Mouse (Mus musculus) heart, postnatal 0 days (tissue): ENCODE measurements around the gene Tnp2. TPM values are rescaled to one million over a fixed set of nuclear protein-coding genes. Genes with fewer than 3 reads are reported as not detected.

Experiments
- ATAC-seq: fragments of 200-750 bp; cut with Nextera tagmentation; 2 replicates; pipeline ENCODE4 v1.8.0; 2017; ENCODE audit warnings: low read depth, moderate number of reproducible peaks, moderate library complexity; ENCODE audit not compliant: insufficient read depth
- DNase-seq: peaks from one replicate; pipeline ENCODE4 v3.0.0-alpha.2; 2016; ENCODE audit warnings: low spot score
- H3K27ac ChIP-seq: fragments of 300-500 bp; sonication (generic); 2 replicates; pipeline ENCODE4 v1.5.1; 2014; ENCODE audit warnings: low read depth, mild to moderate bottlenecking
- H3K27me3 ChIP-seq: fragments of 300-500 bp; sonication (generic); 2 replicates; pipeline ENCODE4 v1.6.1; 2014; ENCODE audit warnings: low read length, mixed read lengths; ENCODE audit not compliant: control insufficient read depth, insufficient read depth
- H3K36me3 ChIP-seq: fragments of 300-500 bp; sonication (generic); replicated peaks from 2 replicates; pipeline ENCODE4 v1.6.1; 2014; ENCODE audit warnings: low read length, mixed read lengths; ENCODE audit not compliant: control insufficient read depth, insufficient read depth
- H3K4me1 ChIP-seq: fragments of 300-500 bp; sonication (generic); 2 replicates; pipeline ENCODE4 v1.6.1; 2014; ENCODE audit warnings: antibody characterized with exemption; ENCODE audit not compliant: control insufficient read depth, insufficient read depth
- H3K4me2 ChIP-seq: fragments of 300-500 bp; sonication (generic); 2 replicates; pipeline ENCODE4 v1.6.1; 2014; ENCODE audit warnings: low read depth, mild to moderate bottlenecking, low read length, moderate library complexity
- H3K4me3 ChIP-seq: fragments of 300-500 bp; sonication (generic); 2 replicates; pipeline ENCODE4 v1.5.1; 2014; ENCODE audit warnings: low read depth, low read length
- H3K9ac ChIP-seq: fragments of 300-500 bp; sonication (generic); replicated peaks from 2 replicates; pipeline ENCODE4 v1.6.1; 2014; ENCODE audit warnings: low read depth, low read length, mixed read lengths
- H3K9me3 ChIP-seq: fragments of 300-500 bp; sonication (generic); replicated peaks from 2 replicates; pipeline ENCODE4 v1.6.1; 2016; ENCODE audit warnings: low read length; ENCODE audit not compliant: control insufficient read depth
- CTCF ChIP-seq: IDR thresholded peaks from 2 replicates; pipeline ENCODE4 v1.5.1; 2016; ENCODE audit warnings: antibody characterized with exemption, control low read depth, low read depth
- EP300 ChIP-seq: IDR thresholded peaks from 2 replicates; pipeline ENCODE4 v1.6.1; 2016; ENCODE audit warnings: antibody characterized with exemption, low read depth
- WGBS: fragments of 180-500 bp; shearing (Covaris S2); extraction: QIAGEN DNeasy Blood & Tissue Kit; methylation state at CpG from one replicate; pipeline ENCODE4 v1.1.7; 2014; 5-methylcytosine and 5-hydroxymethylcytosine counted together
- polyA plus RNA-seq: library from polyadenylated mRNA; unstranded; fragments of >200 nt; fragmentation: Nextera tagmentation; extraction: Ambion mirVana; gene quantifications from 2 replicates; pipeline ENCODE4 v1.2.1, GENCODE M21; 2015
- total RNA-seq: library from RNA; depleted of rRNA; stranded (reverse); fragments of >200 nt; gene quantifications from 2 replicates; pipeline ENCODE4 v1.2.3, GENCODE M21; 2014; ENCODE audit warnings: low replicate concordance

The Tnp2 gene
- total and polyA plus RNA-seq, 2 experiments from 2014 or later: not detected

DNA sequence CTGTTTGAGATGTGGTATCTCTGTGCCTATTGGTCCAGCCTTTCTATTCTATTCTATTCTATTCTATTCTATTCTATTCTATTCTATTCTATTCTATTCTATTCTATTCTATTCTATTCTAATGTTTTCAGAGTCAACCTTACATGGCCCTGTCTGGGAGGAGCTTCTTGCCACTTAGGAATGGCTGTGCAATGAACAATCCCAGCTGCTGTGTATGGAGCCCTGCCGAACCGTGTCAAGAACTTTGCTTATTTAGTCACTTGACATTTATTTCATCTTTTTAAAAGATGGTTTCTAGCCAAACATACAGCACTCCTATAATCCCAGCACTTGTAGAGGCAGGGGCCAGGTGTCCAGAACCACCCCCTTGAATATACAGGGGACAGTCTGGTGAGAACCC lies 24.1 kb downstream of the Tnp2 start:
- Histone ChIP-seq H3K9ac (no peak overlapping the region), H3K27ac (no peak overlapping the region), H3K9me3 (no peaks in the 10 kb centered on the region), H3K36me3 (no peaks in the 10 kb centered on the region), H3K4me1 (peaks cover 7% of the 10 kb centered on the region), H3K27me3 (0 out of 2 replicates have a peak, but pooled peaks cover 4% of the 10 kb centered on the region), H3K4me2 (no peak overlapping the region), H3K4me3 (no peak overlapping the region)
- DNase-seq (no peak), ATAC-seq (no peak)
- 49% methylated on average over 2 of the region's 2 CpGs for WGBS
- TF ChIP-seq EP300: no peak
- TF ChIP-seq CTCF: no peak

DNA sequence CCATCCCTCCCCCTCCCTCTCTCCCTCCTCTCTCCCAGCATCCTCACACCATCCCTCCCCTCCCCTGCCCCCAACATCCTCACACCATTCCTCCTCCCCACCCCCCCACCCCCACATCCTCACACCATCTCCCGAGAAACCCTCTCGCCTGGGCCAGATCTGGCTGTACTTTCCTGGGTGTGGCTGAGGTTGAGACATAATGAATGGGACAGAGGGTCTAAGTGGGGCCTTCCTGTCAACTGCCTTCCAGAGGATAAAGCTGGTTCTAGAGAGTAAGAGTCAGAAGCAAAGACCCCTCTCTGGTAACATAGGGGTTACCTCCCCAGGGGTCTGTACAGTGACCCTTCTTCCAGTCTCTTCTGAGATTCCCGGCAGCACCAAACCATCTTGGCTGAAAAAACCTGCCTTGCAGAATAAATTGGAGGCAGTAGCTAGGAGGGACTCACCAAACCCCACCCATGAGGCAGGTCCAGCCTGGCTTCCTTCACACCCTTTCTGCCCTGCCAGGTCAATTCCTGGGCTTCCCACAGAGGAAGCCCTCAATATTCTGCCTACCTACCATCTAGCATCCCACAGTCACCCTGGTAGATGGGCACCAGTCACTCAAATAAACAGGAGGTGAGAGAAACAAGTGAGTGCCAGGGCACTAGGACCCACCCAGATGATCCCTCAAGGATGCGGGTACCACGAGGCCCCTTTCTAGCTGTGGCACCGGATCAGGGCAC lies 24.8 kb downstream of the Tnp2 start:
- 0 out of 2 replicates have a peak, but pooled peaks cover 4% of the 10 kb centered on the region for H3K27me3 ChIP-seq
- 51% methylated on average over 6 of the region's 6 CpGs for WGBS
- H3K4me3 ChIP-seq: no peak overlapping the region
- H3K36me3 ChIP-seq: no peaks in the 10 kb centered on the region
- H3K9ac ChIP-seq: no peak overlapping the region
- ATAC-seq (no peak), DNase-seq (no peak)
- H3K9me3 ChIP-seq: no peaks in the 10 kb centered on the region
- no peak overlapping the region for H3K27ac ChIP-seq
- H3K4me1 ChIP-seq: peaks cover 7% of the 10 kb centered on the region
- TF ChIP-seq CTCF (no peak), EP300 (no peak)
- no peak overlapping the region for H3K4me2 ChIP-seq

DNA sequence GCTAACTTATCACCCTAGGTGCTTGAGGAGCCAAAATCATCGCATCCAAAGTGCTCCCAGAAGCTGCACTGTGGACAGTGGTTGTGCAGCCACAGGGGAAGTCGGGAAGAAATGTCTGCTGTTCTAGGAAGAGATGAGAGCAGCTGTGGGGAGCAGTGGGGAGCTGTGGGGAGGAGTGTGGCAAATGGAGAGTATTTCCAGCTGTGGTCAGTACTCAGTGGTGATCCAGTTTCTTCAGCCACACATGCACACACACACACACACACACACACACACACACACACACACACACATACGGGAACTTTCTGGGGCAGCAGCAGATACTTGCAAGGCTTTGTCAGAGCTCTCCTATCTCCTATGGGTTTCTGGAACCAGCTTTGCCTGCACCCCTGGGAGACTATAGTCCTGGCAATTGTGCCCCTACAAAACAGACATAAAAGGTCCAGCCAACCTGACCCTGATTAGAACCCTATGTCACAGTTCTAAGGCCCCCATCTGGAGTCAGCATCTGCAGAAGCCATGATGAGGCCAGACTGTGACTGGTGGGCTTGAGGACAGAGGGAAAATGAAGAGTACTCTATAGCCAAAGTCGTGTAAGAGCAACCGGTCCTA lies 25.8 kb downstream of the Tnp2 start:
- no peaks in the 10 kb centered on the region for H3K9me3 ChIP-seq
- DNase-seq (no peak), ATAC-seq (no peak)
- H3K36me3 ChIP-seq: no peaks in the 10 kb centered on the region
- H3K4me2 ChIP-seq: no peak overlapping the region
- TF ChIP-seq EP300 (no peak), CTCF (no peak)
- H3K9ac ChIP-seq: no peak overlapping the region
- no peaks in the 10 kb centered on the region; the same call in 1 of the 2 replicates for H3K27me3 ChIP-seq
- WGBS: 72% methylated on average over 4 of the region's 5 CpGs
- H3K4me3 ChIP-seq: no peak overlapping the region
- H3K27ac ChIP-seq: no peak overlapping the region
- peaks cover 7% of the 10 kb centered on the region for H3K4me1 ChIP-seq

DNA sequence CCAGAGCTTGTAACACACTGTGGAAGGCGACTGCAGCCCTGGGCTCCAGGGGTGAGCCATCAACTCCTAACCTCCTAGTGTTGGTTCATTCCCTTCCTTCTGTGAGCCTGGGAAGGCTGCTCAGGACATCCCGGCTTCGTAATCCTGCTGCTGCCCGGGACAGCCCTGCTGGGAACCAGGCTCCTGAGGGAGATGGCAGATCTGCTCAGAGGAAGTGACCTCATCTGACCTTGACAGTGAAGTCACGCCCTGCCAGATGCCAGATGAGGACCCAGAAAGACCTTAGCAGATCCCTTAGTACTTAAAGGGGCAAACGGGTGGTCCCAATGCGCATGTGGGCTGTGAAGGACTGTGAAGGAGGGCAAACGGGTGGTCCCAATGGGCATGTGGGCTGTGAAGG lies 27.3 kb downstream of the Tnp2 start:
- no peak for TF ChIP-seq EP300
- no peak for TF ChIP-seq CTCF
- no peak; the same call in 1 of the 2 replicates for ATAC-seq
- no peaks in the 10 kb centered on the region for H3K36me3 ChIP-seq
- no peak overlapping the region for H3K9ac ChIP-seq
- H3K4me1 ChIP-seq: peaks cover 7% of the 10 kb centered on the region
- no peak for DNase-seq
- H3K4me2 ChIP-seq: no peak overlapping the region
- H3K27me3 ChIP-seq: no peaks in the 10 kb centered on the region; the same call in 1 of the 2 replicates
- H3K4me3 ChIP-seq: no peak overlapping the region
- no peak overlapping the region for H3K27ac ChIP-seq
- no peaks in the 10 kb centered on the region for H3K9me3 ChIP-seq
- 63% methylated on average over 8 of the region's 8 CpGs for WGBS

DNA sequence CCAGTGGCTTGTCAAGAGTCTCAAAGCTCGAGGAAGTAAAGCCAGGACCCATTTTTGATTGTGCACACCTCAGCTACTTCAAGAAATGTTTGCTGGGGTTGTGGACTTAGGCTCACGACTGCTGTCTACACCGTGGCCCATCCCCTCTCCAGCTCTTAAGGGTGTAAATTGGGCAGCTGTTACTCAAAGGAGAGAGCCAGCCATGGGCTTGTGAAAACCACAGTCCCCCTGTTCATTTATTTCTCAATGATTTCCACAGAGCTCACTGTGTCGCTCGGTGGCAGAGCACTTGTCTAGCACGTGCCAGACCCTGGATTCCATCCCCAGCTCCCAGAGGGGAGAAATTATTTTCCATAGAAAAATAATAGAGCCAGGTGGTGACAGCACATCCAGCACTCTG lies 32.3 kb downstream of the Tnp2 start:
- H3K4me2 ChIP-seq: no peak overlapping the region
- peaks cover 4% of the 10 kb centered on the region for H3K4me1 ChIP-seq
- no peak overlapping the region for H3K9ac ChIP-seq
- DNase-seq (no peak), ATAC-seq (no peak)
- no peaks in the 10 kb centered on the region for H3K9me3 ChIP-seq
- TF ChIP-seq CTCF: no peak
- TF ChIP-seq EP300: no peak
- H3K4me3 ChIP-seq: no peak overlapping the region
- no peaks in the 10 kb centered on the region; the same call in 1 of the 2 replicates for H3K27me3 ChIP-seq
- no peaks in the 10 kb centered on the region for H3K36me3 ChIP-seq
- WGBS: 78% methylated on average over 6 of the region's 6 CpGs
- H3K27ac ChIP-seq: no peak overlapping the region
